Mouse (Mus musculus): ENCODE data around the gene Igdcc3. TPM values are rescaled to one million over a fixed set of nuclear protein-coding genes. Genes with fewer than 3 reads are reported as not detected.

Igdcc3 gene
- polyA plus RNA-seq, 1 experiment from 2014 or later: 0.75 TPM

Other genes with a start within 250 kb of the Igdcc3 start
- 0.11 and 0.13 TPM in 2 replicates for gene Slc24a1, start 189.6 kb upstream of the Igdcc3 start, polyA plus RNA-seq (2016; fragmentation: Nextera tagmentation; extraction: Ambion mirVana)
- gene Ints14, start 180.3 kb upstream of the Igdcc3 start, polyA plus RNA-seq (2016; fragmentation: Nextera tagmentation; extraction: Ambion mirVana): 38.9 and 42.5 TPM in 2 replicates
- 68.3 and 71.9 TPM in 2 replicates for gene Hacd3, start 119.5 kb upstream of the Igdcc3 start, polyA plus RNA-seq (2016; fragmentation: Nextera tagmentation; extraction: Ambion mirVana)
- gene Dpp8, start 108.8 kb upstream of the Igdcc3 start, polyA plus RNA-seq (2016; fragmentation: Nextera tagmentation; extraction: Ambion mirVana): 31.4 and 32.8 TPM in 2 replicates
- gene Igdcc4, start 39.7 kb upstream of the Igdcc3 start, polyA plus RNA-seq (2016; fragmentation: Nextera tagmentation; extraction: Ambion mirVana): 5.6 and 6.3 TPM in 2 replicates
- gene Parp16, start 54.2 kb downstream of the Igdcc3 start, polyA plus RNA-seq (2016; fragmentation: Nextera tagmentation; extraction: Ambion mirVana): 7.7 and 8.6 TPM in 2 replicates
- gene Cilp, start 124.0 kb downstream of the Igdcc3 start, polyA plus RNA-seq (2016; fragmentation: Nextera tagmentation; extraction: Ambion mirVana): 0.06 TPM in 1 of 2 replicates, not detected in the other
- gene Clpx, start 153.1 kb downstream of the Igdcc3 start, polyA plus RNA-seq (2016; fragmentation: Nextera tagmentation; extraction: Ambion mirVana): 34.9 and 36.8 TPM in 2 replicates
- gene Pdcd7, start 204.9 kb downstream of the Igdcc3 start, polyA plus RNA-seq (2016; fragmentation: Nextera tagmentation; extraction: Ambion mirVana): 9.8 and 10.9 TPM in 2 replicates
- not detected in 2 replicates for gene Ubap1l, start 219.9 kb downstream of the Igdcc3 start, polyA plus RNA-seq (2016; fragmentation: Nextera tagmentation; extraction: Ambion mirVana)